Mouse (Mus musculus): ENCODE measurements around the gene AI481877.
A peak's percentile ranks its signal among the peaks of the same experiment; 100 is the strongest.

Gene AI481877

DNA sequence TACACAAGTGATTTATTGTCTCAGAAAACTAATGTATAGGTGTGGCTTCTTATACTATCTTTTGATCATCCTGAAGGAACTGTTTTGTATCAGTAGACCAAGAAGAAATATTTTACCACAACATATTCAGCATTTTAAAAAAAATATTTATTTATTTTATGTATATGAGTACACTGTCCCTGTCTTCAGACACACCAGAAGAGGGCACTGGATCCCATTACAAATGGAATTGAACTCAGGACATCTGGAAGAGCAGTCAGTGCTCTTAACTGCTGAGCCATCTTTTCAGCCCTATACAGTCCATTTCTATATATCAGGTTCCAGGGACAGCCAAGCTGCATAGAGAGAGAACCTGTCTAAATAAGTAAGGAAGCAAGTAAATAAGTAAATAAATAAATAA, 15.2 kb downstream of the AI481877 start:
- no peak for DNase-seq

DNA sequence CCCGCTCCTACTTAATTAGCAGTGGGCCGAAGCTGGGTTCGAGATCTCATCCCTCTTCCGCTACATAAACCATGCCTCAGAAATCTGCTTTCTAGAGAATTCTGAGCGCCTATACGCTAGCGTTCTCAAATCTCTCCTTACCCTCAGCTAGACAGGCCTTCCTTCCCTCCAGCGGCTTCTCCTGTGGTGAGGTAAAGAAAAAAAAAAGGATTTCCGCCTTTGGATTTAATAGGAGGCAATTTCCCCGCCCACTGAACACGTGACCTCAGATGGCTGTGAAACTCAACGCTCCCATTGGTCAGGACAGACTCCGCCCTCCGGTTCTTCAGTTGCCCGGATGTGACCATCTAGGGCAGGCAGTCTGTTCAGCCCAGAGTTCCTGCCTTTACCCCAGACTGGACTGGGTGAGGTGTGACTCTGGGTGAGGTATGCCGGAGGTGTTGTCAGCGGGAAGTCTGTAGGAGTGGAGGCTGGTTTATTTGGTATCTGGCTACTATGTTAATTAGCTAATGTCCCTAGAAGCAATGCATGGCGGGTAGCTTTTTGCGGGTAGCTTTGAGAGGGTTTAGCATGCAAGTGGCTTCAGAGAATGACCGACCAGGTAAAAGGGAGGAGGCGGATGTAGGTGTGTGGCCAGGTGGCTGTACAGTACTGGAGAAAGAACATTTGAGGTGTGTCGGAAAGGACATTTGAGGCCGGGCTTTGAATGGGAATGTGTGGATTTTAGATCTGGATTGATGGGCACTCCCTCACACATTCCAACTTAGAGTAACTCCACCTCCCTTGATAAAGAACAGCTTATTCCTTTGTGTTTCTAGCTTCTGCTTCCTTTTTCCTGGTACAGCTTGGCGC, 20.9 kb downstream of the AI481877 start:
- no peak for DNase-seq

DNA sequence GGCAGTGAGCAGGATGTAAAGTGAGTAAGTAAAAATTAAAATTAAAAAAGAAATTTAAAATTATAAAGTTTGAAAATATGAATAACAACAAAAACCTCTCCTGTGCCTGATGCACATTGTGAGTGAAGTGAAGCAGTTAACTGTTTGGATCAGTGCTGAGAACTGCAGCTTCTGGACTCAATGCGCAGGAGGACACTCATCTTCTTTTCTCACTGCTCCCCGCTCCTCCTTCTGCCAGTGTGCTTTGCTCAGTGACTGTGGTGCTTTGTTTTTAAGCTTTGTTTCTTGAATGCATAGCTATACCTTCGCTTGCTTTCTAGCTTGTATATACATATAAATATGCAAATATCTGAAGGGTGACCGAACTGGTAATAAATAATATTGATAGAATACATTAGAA, 30.1 kb downstream of the AI481877 start:
- DNase-seq: no peak

GRCm38 (mm10) chr4:59107886-59108285, 30.9 kb downstream of the AI481877 start:
- no peak for DNase-seq

GRCm38 (mm10) chr4:59106661-59107060, 32.1 kb downstream of the AI481877 start:
- DNase-seq: no peak

DNA sequence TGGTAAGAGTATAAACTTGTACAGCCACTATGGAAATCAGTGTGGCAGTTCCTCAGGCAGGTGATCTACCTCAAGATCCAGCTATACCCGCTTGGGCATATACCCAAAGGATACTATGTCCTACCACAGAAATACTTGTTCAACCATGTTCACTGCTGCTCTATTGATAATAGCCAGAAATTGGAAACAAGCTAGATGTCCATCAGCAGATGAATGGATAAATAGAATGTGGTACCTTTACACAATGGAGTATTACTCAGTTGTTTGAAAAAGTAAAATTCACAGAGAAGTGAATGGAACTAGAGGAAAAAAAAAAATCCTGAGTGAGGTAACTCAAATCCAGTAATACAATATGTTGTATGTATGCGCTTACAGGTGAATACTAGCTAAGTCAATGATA, 34.6 kb downstream of the AI481877 start:
- DNase-seq: no peak

- DNase-seq: peak; percentile 78
Observed at GRCm38 (mm10) chr4:59096393-59096792, 42.4 kb downstream of the AI481877 start.

DNA sequence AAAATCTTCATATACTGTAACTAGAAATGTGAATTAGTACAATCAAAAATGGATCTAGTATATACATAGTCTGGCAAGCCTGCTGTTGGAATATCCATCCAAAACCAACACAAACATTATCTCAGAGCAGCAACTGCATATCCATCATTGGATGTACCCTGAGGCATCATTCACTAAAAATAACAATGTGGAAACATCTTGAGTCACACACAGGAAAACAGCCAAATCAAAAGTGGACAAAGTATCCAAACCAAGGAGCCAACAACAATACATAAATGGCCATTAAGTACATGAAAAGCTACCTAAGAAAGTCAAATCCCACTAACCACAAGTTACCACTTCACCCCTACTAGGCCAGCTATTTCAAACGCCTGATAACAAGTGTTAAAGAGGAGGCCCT, 49.4 kb downstream of the AI481877 start:
- DNase-seq: no peak

GRCm38 (mm10) chr4:59083430-59083829, 55.4 kb downstream of the AI481877 start:
- no peak for DNase-seq

DNA sequence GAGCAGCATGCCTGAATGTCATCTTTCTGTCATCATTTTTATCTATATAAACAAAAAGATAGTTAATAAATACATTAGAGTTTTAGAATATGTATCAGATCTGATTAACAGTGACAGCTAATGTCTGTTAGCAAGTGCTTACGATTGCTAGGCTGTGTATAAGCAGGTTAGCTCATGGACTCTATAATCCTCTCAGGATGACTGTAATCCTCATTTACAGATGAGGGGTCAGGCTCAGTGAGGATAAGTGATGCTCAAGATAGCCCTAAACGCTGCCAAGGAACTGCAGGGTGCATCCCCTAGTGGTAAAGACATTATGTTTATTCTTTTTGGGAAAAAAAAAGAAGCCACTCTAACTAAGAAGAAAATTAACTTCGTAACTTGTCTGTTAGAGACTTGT, 69.5 kb downstream of the AI481877 start:
- DNase-seq: no peak

GRCm38 (mm10) chr4:59062526-59062925, 76.3 kb downstream of the AI481877 start:
- DNase-seq: no peak

- no peak for DNase-seq
Observed at GRCm38 (mm10) chr4:59057929-59058328, 80.9 kb downstream of the AI481877 start.

DNA sequence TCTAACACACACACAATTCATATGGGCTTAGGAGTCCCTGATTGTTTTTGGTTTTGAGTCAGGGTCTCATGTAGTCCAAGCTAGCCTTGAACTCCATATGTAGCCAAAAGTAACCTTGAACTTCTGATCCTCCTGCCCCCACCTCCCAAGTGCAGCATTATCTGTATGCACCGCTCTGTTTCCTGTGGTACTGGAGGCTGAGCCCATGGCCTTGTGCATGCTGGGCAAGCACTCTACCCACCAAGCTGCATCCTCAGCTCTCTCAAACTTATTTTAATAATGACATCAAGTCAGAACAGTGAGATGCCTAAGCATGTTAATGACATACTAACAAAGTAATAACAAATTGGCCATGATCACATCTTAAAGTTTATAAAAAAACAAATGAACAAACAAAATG, 87.7 kb downstream of the AI481877 start:
- DNase-seq: no peak

DNA sequence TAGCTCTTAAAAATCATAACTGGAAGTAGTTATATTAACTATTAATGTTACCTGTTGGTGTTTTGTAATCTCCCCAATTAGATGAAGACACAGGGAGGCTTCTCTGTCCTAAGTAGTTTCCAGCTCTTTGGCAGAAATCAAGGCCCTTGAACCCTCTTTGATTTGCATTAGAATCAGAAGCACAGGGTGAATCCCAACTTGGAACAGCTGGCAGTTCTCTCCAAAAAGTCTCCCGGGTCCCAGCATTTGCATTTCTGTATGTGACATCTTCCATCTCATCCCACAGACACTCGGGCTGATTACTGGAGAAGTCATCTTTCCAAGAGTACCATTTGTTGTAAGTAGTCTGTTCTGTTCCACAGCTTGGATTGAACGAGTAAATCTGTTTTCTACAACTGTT, 91.6 kb downstream of the AI481877 start:
- no peak for DNase-seq

- DNase-seq: no peak
Observed at GRCm38 (mm10) chr4:59043891-59044290, 94.9 kb downstream of the AI481877 start.

- DNase-seq: no peak
Observed at GRCm38 (mm10) chr4:59043074-59043473, 95.7 kb downstream of the AI481877 start.

GRCm38 (mm10) chr4:59040397-59041287, 98.1 kb downstream of the AI481877 start:
- no peak for DNase-seq

DNA sequence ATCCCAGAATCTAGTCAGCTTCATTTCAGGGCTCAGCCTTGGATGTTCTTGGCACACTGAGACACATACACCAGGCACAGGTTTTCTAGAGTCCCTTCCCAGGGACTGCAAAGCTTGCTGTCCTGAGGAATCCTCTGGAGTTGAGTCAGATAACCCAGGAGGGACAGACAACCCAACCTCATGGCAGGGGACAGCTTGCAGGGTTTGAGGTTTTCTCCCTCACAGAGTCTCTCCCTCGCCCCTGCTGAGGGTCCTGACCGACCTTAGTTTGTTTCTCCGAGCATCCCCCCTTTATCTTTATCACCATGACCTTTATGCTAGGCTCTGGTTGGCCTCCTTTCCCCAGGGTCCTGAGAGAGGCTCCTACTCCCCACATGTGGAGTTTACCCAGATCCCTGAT, 101.3 kb downstream of the AI481877 start:
- DNase-seq: no peak

DNA sequence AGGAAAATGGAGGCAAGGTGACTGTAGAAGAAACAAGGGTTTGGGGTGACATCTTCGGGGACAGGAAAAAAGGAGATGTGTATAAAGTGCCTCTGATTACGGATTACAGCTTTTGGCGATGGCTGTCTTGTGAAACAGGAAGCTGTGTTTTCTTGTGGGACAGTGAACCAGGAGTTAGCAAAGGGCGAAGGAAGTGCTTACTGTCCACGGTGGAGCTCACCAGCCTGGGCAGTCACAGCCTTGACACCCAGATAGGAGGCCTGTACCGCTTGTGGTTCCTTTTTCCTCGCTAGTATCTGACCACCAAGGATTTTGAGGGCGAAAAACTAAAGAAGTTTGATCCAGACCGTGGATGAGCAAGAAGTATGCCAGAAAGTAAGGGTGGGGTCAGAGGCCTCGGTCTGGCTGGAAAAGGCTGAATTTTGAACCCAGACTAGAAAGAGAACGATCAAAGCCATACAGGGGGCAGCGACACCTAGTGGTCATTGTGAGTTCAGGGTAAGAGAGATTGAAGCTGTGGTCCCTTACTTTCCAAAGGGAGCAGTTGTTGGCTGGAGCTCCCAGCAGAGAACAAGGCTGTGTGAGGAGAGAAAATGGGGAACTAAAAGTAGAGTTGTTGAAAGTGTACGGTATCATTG, 102.2 kb downstream of the AI481877 start:
- peak; percentile 60 for DNase-seq

GRCm38 (mm10) chr4:59035786-59036350, 102.9 kb downstream of the AI481877 start:
- DNase-seq: peak; percentile 9

DNA sequence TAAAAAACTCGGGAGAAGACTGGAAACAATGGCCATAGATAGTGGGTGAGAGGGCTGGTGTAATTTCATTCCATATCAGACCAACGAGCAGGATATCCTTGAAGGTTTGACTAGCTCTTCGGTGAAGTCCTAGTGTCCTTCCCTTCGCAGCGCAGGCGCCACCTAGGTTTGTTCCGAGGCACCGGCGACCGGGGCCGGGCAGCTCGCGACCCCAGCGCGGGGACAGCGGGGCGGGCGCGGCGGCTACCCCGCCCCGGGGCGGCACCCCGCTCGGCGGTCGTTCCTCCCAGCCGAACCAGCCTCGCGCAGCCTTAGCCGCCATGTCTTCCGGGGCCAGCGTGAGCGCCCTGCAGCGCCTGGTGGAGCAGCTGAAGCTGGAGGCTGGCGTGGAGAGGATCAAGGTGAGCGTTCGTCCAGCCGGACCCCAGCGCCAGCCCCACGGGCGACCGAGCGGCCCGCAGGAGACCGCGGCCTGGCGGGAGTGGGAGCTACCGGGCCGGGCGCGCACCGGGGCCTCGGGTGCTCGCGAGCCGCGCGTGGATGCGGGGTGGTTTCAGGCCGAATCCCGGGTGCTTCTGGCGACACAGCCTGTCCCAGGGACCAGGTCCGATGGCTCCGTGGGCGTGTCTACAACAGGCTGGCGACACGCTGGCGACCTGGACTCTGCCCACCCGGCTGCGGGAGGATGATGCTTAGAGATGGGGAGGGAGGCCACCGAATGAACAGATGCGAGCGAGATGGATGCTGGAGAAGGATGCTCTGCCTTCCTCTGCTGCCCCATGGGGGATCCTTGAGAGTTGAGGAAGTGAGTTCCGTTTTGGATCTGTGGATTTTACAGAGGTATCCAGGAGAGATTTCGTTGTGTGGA, 103.6 kb downstream of the AI481877 start, which contains the start of gene Gng10:
TSS of gene Gng10 (plus strand) at position 171 of the 868 bp plus-strand sequence.
- DNase-seq: peak; percentile 70

Measured in right cerebral cortex, adult 18-20 months (tissue).